Mouse (Mus musculus) MN1 (cell line): Measurements from ENCODE around the gene Slc7a10.
"Not testable (repeated sequence)": the region's sequence is repeated elsewhere in the genome, so short reads cannot be mapped to it uniquely, and the experiment has no call there.

Source experiments
- DNase-seq: peaks from one replicate; pipeline ENCODE4 v3.0.0-alpha.2; 2016; ENCODE audit warnings: low spot score

Gene Slc7a10

DNA sequence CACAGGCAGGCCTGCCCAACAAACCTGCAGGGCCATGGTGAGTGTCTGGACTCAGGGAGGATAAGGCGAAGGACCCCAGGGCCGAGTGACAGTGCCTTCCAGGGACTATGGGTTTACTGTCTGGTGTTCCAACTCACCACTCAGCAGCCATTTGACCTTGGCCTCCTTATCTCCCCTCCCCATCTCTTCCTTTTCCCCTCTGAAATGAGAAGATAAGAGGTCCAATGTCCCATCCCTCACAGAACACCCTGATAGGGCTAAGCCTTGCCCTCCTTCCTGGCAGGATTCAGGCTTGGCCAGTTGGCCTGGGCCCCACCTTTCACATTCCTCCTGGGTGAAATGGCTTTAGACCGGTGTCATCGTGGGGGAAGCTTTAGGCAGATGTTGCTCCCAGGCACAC, 10.7 kb upstream of the Slc7a10 start:
- no peak for DNase-seq

DNA sequence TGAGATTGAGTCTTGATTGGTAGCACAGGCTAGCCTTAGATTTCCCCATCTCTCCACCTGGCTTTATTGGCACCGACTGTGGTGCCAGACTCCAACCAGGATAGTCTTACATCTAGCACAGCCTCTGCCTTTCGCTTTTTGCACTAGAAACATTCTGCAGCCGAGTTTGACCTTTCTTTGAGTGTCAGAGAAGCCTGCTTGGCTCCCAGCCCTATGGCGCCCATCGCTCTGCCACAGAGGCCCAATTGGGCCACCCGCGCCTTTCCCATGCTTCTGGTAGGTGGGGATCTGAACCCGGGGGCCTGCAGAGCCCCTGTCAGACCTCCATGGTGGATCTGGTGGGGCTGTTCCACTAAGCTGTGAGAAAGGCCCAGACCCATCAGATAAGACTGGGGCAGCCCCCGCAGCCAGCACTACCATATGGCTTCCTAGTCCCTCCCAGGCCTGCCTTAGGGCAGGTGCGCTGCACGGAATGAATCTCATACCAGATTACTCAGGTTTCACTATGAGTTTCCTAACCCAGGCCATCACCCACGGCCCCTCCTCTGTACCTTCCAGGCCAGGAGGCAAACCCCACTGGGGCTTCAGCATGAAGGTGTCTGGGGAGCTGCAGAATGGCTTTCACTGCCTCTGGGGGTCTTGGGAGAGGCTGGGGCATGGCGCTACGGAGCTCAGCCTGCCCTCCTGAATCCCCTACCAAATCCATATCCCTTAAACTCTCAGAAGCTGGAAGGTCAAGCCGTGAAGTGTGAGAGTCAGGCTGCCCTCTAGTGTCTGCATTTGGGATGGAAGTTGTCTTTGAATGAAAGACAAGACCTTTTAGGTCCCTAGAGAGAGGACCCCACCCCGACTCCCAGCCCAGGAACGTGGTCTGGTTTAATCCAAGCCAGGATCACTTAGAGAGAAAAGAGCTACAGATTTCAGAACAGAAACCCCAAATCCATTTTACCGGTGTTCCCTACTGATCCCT, 9.5 kb upstream of the Slc7a10 start:
- peak; percentile 50 for DNase-seq

DNA sequence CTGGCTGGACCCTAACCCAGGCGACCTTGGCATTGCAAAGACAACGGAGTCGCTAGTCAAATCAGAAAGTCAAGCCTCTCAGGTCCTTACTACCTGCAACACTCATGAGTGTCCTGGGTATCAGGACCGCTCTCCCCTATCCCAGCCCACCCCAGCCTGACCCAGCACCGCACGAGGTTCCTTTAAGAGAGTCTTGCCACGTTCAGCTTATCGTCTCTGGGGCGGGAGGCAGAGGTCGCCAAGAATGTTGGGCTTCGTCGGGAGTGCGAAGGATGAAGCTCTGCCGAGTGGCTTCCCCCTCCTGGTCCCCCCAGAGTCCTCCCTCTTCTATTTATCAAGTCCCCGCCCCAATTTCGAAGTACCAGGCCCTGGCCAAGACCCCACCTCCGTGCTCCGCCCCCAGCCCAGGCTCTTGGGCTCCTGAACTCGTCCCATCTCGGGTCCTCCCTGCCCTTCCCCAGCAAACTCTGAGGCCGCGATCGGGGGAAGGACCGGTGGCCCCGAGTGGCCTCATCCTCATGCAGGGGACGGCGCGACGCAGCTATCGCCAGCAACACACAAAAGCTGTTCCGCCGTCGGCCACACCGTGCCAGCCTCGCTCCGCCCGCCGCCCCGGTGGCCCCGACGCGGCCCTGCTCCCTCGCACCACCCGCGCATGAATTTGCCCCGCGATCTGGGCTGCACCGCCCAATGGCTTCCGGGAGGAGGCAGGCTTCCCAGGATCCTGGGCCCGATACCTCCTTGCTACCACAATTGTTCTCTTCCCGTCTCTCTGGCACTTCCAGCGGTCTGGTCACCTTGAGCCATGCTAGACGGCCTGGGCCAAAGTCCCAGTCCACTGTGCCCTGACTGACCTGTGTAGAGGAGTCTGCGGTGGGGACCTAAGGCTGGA, 1.1 kb upstream of the Slc7a10 start:
- DNase-seq: no peak

DNA sequence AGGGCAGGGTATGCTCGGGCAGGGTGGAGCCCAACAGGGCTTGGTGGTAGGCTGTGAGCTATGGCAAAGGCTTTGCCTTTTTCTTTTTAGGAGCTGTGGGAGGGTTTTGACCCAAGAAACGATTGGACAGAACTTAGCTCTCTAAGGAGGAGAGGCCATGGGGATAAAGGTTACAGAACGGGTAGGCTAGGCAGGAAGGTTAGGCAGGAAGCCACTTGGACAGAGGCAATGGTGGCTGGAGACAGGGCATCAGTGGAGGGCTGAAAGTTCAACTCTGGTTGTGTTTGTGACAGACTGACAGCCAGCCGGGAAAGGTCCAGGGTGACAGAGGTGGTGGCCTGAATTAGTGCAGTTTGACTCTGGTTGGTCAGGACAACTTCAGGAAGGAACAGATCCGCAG, 3.5 kb downstream of the Slc7a10 start:
- DNase-seq: no peak

DNA sequence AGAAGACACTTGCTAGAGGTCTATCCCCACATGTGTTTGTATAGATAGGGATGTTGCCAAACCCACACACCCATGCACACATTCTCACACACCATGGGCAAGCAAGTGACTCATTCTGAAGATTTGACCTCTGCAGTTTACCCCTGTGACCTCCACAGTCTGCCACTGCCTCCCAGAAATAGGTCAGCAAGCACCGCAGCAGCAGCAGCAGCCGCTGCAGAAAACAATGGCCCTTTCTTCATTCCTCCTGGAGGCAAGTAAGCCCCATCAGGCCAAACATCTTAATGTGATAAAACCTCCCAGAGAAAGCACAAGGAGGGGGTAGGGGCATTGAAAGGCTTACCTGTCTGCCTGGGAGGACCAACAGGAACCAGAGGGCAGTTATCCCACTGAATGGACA, 5.1 kb downstream of the Slc7a10 start:
- DNase-seq: no peak

DNA sequence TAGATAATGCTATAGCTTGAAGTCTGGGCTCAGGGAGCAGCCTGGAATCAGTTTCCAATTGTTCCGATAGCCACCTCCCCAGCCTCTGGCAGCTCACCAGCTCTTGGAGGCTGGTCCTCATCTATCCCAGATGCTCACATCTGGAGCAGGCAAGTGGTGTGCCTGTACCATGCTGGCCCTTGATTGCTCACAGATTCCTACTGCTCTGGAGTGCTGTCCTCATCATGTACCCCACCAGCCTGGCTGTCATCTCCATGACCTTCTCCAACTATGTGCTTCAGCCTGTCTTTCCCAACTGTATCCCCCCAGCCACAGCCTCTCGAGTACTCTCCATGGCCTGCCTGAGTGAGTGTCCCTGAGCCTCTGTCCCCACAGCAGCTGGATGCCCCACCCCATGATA, 10.8 kb downstream of the Slc7a10 start:
- no peak for DNase-seq

DNA sequence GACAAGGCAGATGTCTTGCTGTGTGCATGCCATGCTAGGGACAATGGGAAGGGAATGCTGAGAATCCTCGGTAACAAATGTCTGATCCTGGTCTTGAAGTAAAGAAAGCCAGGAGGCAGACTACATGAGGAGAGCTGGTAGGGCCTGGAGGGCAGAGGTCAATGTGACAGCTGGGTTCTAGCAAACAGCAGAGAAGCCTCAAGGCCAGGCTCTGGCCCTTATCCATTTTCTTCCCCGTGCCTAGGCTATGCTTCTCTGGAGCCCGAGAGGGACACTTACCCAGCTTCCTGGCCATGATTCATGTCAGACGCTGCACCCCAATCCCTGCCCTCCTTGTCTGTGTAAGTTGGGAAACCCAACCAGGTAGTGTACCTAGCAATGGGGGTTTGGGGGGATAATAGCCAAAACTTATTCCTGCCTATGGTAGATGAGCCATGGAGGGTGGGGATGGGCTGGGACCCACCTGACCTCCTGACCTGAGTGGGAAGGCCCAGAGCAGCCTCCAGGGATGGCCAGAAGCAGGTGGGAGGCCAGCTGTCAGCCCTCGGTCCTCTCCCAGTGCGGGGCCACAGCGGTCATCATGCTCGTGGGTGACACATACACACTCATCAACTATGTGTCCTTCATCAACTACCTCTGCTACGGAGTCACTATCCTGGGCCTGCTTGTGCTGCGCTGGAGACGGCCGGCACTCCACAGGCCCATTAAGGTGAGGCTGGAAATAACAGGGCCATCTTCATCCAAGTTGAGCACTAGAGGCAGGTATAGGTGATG, 13.0 kb downstream of the Slc7a10 start:
- no peak for DNase-seq

DNA sequence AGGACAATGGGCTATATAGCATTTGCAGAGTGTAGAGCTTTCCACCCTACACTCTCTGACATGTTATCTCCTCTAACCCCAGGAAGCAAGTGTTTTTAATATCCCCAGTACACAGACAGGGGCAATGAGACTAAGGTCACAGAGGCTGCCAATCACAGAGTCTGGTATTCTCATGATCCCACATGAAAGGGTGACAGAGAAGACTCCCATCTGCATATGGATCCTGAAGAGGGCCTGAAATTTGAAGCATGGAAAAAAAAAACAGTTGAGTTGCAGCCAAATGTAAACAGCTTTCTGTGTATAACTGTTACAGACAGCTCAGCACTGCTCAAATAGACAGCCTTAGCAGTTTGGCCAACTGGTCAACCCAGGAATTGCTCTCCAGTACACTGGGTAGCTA, 13.6 kb downstream of the Slc7a10 start:
- no peak for DNase-seq

DNA sequence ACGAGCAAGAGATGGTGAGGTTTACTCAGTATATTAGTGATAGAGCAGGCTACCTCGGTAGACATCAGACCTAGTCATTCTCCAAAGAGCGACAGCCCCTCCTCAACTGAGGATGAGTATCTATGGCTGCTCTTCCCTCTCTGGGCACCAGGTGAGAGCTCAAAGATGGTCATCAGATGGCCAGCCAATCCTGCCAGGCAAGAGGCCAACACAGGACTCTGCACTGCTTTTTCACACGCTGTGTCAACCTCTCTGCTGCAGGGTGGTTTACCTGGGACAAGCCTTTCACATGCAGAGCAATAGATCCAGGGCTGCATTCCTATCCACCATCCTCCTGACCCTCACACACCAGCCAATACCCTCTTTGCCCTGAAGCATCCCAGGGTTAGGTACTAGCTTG, 25.6 kb downstream of the Slc7a10 start:
- no peak for DNase-seq

DNA sequence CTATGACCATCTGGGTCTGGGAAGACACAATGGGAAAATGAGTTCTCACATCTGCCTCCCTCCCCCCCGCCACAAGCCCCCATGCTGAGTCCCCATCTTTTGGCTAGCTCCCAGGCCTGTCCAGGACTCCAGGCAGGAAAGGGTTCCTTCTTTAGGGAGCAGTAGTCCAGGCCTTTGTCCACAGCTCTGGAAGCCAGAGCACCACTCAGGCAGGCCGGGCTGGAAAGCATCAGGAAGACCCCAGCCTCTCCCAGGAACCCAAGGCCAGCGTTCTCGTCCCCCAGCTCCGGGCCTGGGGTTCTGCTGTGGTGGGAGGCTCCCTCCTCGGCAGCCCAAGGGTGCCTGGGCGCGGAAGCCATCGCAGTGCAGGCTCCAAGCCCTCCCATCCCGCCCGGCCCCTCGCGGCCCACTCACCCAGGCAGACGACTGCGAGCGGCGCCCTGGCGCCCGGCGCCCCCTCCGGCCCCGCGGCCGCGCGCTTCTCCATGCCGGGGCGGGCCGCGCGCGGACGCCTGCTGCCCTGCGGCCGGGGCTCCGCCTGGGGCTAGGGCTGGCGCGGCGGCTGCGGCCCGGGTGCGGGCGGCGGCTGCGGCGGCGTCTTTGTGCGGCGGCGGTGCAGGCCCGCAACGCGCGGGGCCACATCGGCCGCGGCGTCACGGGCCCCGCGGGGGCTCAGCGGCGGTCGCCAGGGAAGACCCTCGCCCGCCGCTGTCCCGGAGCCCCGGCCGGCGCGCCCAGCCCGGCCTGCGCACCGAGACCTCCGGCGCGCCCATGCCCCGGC, 28.4 kb downstream of the Slc7a10 start:
- DNase-seq: no peak

DNA sequence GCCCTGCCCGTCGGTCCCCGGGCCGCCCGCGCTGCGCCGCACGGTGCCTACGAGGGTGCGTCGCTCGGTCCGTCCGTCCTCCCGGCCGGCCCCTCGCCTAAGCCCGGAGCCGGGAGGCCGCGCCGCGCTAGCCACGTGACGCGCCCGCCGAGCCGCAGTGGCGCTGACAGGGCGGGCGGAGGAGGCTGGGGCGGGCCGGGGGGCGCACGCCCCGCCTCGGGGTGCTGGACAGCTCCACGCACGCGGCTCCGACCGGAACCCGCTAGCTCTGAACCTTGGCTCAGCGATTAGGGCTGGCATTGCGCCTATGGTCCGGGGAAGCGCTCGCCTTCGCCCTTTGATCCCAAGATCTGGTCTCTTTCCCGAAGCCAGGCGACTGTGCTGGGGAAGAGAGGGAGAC, 29.0 kb downstream of the Slc7a10 start, which contains the start of gene Lrp3:
Lrp3 (minus strand) TSS at position 274 of the 400 bp plus-strand sequence.
- DNase-seq: no peak

DNA sequence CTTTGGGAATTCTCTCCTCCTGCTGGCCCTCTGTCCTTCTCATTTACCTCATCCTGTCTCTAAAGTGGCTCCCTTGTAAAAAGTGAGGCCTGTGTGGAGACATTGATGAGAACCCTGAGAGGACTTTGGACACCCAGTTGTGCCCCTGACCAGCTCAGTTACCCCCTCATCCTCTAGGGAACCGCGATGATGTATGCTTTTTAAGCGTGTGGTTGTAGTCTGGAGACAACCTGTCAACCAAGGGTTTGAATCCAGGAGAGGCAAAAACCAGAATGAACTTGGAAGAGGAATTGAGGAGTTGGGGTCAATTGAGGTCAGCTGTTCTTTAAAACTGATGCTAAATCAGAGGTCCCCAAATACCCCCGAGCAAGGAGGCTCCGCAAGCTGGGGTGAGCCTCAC, 29.5 kb downstream of the Slc7a10 start:
- DNase-seq: no peak

DNA sequence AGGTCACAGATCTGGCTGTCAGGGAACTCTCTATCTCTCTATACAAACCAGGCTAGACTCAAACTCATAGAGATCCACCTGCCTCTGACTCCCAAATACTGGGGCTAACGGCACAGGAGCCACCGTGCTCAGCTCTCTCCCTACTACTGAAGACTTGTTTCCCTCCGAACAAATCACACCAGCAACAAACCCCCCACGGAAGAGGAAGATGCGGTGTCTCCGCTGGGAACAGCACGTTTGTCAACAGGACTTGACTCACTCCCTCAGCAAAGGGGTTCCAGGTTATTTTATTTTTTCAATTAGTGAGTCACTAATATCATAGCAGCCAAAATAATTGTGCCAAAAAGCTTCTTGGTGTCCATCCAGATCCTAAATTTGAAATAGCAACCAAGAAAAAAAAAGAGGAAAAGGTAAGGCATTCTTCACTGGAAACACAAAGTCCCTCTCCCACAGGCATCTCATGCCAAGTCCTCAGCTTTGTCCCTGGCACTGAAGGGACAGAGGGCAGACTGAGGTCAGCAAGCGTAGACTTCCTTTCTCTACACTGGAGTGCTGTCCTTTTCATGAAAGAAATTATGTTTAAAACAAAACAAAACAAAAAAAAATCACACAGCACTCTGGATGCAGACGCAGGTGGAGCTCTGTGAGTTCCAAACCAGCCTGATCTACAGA, 34.6 kb downstream of the Slc7a10 start:
- DNase-seq: no peak

DNA sequence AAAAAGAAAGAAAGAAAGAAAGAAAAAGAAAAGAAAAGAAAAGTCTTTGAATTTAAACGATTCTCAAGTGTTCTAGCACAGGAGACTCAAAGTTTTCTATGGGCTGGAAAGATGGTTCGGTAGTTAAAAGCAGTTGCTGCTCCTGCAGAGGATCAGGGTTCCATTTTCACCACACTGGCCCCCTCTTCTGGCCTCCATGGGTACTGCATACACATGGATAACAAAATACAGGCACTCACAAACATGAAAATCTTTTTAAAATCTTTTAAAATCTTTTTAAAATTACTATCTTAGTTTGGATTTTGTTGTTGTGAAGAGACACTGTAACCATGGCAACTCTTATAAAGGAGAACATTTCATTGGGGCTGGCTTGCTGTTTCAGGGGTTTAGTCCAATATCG, 44.1 kb downstream of the Slc7a10 start:
- DNase-seq: no peak

DNA sequence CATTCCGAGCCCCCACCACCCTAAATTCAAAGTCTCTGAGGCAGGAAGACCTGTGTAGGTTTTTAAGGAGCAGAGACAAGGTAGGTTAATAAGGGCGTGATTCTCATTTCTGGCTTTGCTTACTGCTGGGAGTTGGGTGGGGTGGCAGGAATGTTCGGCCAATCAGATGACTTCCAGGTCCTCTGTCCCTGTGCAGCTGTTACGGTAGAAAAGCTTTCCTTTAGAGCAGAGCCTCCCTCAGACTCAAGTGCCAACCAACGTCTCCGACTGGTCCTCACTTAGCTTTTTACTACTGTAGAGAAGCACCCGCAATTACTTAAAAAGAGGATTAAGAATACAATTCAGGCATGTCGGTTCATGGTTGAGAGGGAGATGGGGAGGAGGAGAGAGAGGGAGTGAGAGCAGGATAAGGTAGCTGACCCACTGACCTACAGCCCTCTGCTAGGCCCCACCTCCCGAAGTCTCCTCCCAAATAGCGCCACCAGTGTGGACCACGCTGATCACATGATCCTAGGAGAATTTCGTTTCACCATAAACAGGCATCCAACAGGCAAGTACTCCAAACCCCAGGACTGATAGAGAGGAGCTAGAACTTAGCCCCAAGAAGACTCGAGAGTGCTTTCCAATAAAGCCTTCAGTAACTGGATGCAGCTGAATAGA, 46.7 kb downstream of the Slc7a10 start:
- no peak for DNase-seq

DNA sequence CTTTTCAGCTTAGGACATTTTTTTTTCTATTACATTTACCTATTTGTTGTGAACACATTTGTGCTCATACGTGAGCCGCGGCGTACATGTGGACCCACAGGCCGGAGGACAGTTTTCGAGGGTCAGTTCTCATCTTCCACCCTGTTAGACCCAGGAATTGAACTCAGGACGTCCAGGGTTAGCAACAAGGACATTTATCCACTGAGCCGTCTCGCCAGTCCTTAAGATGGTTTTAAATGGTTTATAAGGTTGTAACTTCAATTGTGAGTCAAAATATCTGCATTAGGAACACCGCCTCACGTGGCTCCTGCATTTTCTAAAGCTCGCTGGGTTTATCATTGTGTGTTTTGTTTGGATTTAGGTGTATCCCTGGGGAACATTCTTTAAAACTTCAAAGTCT, 47.7 kb downstream of the Slc7a10 start:
- peak; percentile 11 for DNase-seq

DNA sequence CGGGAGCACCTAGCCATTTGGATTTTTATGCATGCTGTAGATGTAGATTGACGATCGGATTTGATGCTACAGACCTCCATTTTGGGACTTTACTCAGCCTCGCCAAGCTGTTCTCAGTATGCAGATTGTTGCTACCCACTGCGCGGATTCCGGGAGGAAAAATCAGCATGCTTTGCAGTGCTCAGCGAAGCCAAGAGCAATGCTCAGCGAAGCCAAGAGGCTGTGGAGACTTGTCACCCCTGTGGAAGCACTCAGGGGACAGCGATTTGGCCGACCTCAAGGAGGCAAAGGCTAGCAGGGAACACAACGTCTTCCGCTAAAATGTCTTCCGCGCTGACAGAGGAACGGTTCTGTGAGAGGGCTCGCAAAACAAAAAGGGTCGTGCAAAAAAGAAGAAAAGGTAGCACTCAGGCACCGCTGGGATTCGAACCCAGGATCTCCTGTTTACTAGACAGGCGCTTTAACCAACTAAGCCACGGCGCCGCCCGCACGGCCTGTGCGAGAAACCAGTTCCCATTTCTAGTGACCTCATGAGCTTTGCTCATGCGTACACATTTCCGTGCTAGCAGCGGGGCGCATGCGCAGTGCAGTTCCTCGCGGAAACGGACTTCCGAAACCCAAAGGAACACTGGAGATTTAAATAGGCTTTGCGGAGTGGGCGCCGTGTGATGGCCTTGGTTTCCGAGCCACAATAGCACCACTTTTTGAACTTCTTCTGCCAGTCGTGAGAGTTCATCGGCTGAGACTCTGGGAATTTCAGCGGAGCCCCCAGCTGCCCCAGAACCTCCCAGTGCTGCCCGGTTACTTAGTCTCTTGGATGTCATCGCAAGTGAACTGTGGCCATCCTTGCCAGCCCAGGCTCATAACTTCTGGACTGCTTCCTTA, 48.4 kb downstream of the Slc7a10 start:
- peak; percentile 96 for DNase-seq

DNA sequence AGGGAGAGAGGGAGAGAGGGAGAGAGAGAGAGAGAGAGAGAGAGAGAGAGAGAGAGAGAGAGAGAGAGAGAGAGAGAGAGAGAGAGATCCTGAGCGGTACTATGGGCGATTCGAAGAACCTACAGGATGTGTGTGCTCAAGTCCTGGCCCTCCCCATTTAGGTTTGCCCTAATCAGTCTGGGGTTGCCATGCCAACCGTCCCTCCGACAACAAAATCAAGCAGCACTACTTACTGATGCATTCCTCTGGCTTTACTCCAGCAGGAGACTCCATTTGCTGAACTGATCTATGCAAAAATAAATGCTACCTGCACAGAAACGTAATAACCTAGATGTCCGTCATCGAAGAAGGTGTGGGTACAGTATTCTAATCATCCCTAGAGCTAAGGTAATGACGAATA, 49.1 kb downstream of the Slc7a10 start:
- DNase-seq: peak; percentile 70

DNA sequence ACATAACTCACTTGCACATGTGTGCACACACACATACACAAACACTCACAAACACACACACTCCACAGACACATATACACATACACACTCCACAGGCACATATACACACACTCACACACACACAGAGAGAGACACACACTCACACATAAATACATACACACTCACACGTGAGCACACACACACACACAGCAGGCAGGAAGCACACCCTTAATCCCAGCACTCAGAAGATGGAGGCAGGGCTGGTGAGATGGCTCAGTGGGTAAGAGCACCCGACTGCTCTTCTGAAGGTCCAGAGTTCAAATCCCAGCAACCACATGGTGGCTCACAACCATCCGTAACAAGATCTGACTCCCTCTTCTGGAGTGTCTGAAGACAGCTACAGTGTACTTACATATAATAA, 51.8 kb downstream of the Slc7a10 start:
- DNase-seq: not testable (repeated sequence)
